Mouse (Mus musculus) intestine, embryonic 16.5 days (tissue): ENCODE results near the gene Zfp937. TPM values are rescaled to one million over a fixed set of nuclear protein-coding genes. Genes with fewer than 3 reads are reported as not detected.
"Not testable (repeated sequence)": the region's sequence is repeated elsewhere in the genome, so short reads cannot be mapped to it uniquely, and the experiment has no call there.

Experiments used
- ATAC-seq: fragments of 200-750 bp; cut with Nextera tagmentation; 2 replicates; pipeline ENCODE4 v1.8.0; 2017; ENCODE audit warnings: moderate TSS enrichment, moderate library complexity
- H3K27ac ChIP-seq: fragments of 300-500 bp; sonication (generic); 2 replicates; pipeline ENCODE4 v1.5.1; 2014; ENCODE audit warnings: mild to moderate bottlenecking, low read length
- H3K27me3 ChIP-seq: fragments of 300-500 bp; sonication (generic); replicated peaks from 2 replicates; pipeline ENCODE4 v1.6.1; 2014; ENCODE audit warnings: low read length, control low read depth, mixed read lengths; ENCODE audit not compliant: control insufficient read depth, insufficient read depth
- H3K36me3 ChIP-seq: fragments of 300-500 bp; sonication (generic); 2 replicates; pipeline ENCODE4 v1.6.1; 2014; ENCODE audit warnings: low read length, control low read depth; ENCODE audit not compliant: control insufficient read depth, insufficient read depth
- H3K4me1 ChIP-seq: fragments of 300-500 bp; sonication (generic); 2 replicates; pipeline ENCODE4 v1.6.1; 2014; ENCODE audit warnings: low read length, control low read depth, mixed read lengths; ENCODE audit not compliant: control insufficient read depth, insufficient read depth
- H3K4me2 ChIP-seq: fragments of 300-500 bp; sonication (generic); 2 replicates; pipeline ENCODE4 v1.6.1; 2014; ENCODE audit warnings: low read depth, low read length, control low read depth
- H3K4me3 ChIP-seq: fragments of 300-500 bp; sonication (generic); 2 replicates; pipeline ENCODE4 v1.5.1; 2014; ENCODE audit warnings: mild to moderate bottlenecking, low read length
- H3K9ac ChIP-seq: fragments of 300-500 bp; sonication (generic); 2 replicates; pipeline ENCODE4 v1.6.1; 2014; ENCODE audit warnings: low read depth, low read length
- H3K9me3 ChIP-seq: fragments of 300-500 bp; sonication (generic); 2 replicates; pipeline ENCODE4 v1.6.1; 2016; ENCODE audit warnings: low read length, control low read depth; ENCODE audit not compliant: control insufficient read depth
- WGBS: fragments of 180-500 bp; shearing (Covaris S2); extraction: QIAGEN DNeasy Blood & Tissue Kit; methylation state at CpG from one replicate; pipeline ENCODE4 v1.1.7; 2014; 5-methylcytosine and 5-hydroxymethylcytosine counted together
- polyA plus RNA-seq: library from polyadenylated mRNA; unstranded; fragments of >200 nt; fragmentation: Nextera tagmentation; extraction: Ambion mirVana; gene quantifications from 2 replicates; pipeline ENCODE4 v1.2.1, GENCODE M21; 2015

Zfp937 gene
- 7.2 and 8.3 TPM in 2 replicates for polyA plus RNA-seq

DNA sequence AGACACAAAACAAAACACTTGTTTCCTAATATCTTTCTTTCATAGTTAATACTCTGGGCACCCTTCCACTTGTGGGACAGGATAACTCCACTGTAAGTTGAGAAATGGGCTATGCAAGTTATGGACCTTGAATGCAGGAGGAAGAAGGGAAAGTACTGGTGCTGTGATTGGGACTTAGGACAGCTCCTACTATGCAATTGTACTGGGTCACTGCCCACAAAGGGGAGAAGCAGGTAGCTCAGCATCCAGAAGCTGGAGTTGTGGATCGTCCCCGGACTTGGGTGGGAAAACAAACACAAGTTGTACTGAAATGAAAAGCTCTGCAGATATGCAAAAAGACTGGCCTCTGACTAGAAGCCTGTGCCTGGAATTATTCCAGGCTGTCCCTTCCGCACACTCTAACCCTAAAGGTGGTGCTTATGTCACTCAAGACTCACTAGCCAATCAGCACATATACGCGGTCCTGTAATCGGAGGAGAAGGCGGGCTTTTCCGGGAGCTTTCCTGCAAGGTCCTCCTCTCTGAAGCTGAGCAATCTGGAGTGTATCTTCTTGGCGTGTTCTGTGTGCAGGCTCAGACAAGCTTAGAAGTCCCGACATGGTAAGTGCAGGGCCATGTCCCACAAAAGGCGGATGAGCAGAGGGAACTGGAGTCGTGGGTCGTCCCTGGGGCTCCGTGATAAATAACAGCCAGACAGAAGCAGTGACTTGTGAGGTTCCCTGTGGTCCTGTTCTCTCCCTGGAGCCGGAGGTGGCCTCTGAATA is at the start of gene Zfp937:
Gene Zfp937, plus strand, starts transcription at position 474 of the 763 bp plus-strand sequence.
- not testable (repeated sequence) for H3K4me1 ChIP-seq, H3K27ac ChIP-seq, H3K36me3 ChIP-seq, H3K9me3 ChIP-seq, H3K27me3 ChIP-seq
- peak within 1 kb of the TSS; percentile 49 for H3K4me2 ChIP-seq
- WGBS = 2% methylated on average over 15 of the region's 15 CpGs
- ATAC-seq = peak; percentile 100
- H3K9ac ChIP-seq = peak within 1 kb of the TSS; percentile 56
- peak within 1 kb of the TSS; percentile 48 for H3K4me3 ChIP-seq

DNA sequence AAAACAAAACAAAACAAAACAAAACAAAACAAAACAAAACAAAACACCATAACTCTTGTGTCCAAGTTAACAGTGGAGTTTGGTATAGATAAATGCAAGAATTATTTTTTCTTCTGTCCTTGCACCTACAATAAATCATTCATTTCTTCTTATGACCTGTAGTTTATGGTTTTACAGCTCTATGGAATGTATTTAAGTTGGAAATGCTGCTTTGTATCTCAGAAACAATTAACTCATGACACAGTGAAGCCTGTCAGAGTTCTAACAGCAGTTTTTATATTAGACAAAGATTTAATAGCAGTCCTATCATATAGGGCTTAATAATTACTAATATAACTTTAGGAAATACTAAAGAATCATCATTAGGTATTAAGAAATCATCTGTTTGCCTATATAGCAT is 44.0 kb upstream of the Zfp937 start:
- Histone ChIP-seq H3K4me3 (no peak overlapping the region), H3K36me3 (no peaks in the 10 kb centered on the region), H3K4me1 (no peaks in the 10 kb centered on the region), H3K4me2 (no peak overlapping the region), H3K9ac (no peak overlapping the region), H3K27ac (no peak overlapping the region), H3K9me3 (no peaks in the 10 kb centered on the region), H3K27me3 (no peaks in the 10 kb centered on the region)
- ATAC-seq = peak; percentile 91

DNA sequence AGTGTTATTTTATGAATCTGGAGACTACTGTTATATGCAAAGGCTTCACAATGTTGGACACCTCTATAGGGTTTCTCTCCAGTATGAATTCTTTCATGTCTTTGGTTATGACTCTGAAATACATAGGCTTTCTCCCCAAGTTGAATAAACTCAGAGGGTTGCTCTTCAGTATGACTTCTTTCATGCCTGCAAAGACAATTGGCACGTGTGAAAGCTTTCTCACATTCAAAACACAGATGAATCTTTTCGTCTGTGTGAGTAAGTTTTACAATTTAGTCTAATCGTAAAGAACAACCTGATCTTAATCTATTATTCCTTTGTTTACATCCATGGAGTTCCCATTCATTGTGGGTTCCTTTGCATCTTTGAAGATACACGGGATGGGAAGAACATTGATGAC is 38.3 kb upstream of the Zfp937 start, which contains the start of gene Gm10770:
Gene Gm10770, minus strand, starts transcription at position 101 of the 400 bp plus-strand sequence.
- H3K4me3 ChIP-seq, H3K27me3 ChIP-seq, ATAC-seq, H3K9me3 ChIP-seq, H3K9ac ChIP-seq, H3K4me2 ChIP-seq, H3K27ac ChIP-seq, H3K4me1 ChIP-seq, H3K36me3 ChIP-seq: not testable (repeated sequence)
- 69% methylated on average over 4 of the region's 4 CpGs for WGBS

DNA sequence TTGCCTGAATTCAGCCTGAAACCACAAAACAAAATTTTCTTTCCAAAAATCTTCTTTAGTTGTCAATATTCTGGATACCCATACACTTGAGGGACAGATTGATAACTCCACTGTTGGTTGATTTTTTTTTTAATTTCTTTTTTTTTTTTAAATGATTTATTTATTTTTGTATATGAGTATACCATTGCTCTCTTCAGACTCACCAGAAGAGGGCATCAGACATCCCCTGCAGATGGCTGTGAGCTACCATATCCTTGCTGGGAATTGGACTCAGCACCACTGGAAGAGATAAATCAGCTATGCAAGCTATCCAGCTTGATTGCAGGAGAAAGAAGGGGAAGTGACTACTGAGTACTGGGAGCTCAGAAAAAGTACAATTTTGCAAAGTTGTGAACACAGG is 36.8 kb upstream of the Zfp937 start:
- not testable (repeated sequence) for H3K27ac ChIP-seq, H3K9ac ChIP-seq, H3K36me3 ChIP-seq, H3K4me3 ChIP-seq, H3K9me3 ChIP-seq, ATAC-seq, H3K4me1 ChIP-seq, H3K4me2 ChIP-seq, H3K27me3 ChIP-seq

DNA sequence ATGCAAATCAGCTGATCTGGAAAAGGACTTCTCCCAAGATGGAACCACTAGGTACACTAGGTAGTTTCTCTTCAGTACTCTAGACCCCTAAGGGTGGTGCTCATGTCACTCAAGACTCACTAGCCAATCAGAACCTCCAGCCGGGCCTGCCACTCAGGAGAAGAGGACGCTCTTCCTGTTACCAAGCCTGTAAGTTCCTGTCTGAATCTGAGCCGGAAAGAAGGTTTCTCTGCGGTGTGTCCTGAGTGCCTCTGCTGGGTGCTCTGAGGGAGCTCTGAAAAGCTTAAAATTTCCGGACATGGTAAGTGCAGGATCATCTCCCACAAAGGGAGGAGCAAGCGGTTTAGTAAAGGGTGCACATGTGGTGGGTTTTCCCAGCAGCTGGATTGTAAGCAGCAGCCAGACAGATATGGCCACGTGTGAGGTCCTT is 36.3 kb upstream of the Zfp937 start, which contains the start of gene Gm14139:
Gene Gm14139, plus strand, starts transcription at position 186 of the 430 bp plus-strand sequence.
- H3K9me3 ChIP-seq, H3K36me3 ChIP-seq, H3K4me3 ChIP-seq, ATAC-seq, H3K27ac ChIP-seq, H3K4me1 ChIP-seq, H3K9ac ChIP-seq, H3K4me2 ChIP-seq, H3K27me3 ChIP-seq: not testable (repeated sequence)
- 81% methylated on average over 7 of the region's 7 CpGs for WGBS

DNA sequence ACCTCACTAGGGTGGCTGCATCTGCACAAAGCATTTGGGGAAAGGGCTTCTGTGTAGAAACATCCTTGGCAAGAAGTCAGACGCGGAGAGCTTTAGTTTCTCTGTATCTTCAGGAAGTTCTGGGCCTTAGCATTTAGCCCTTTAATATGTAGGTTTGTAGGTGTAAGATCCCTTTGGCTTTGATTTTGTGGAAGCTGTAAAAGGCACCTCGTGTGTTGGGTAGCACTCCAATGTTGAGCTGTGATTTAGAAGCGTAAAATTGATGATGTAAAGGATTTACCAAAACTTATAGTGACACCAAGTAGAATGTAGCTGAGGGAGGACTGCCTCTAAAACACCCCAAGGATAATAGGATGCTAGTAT is 471 bp downstream of the Zfp937 start:
- not testable (repeated sequence) for H3K36me3 ChIP-seq, H3K27me3 ChIP-seq, H3K9me3 ChIP-seq, H3K4me1 ChIP-seq, H3K27ac ChIP-seq, ATAC-seq
- Histone ChIP-seq H3K4me3 (peak overlapping the region; percentile 48), H3K4me2 (peak overlapping the region; percentile 47; the same call in 1 of the 2 replicates), H3K9ac (peak overlapping the region; percentile 56)
- WGBS = 1% methylated on average over 3 of the region's 4 CpGs

DNA sequence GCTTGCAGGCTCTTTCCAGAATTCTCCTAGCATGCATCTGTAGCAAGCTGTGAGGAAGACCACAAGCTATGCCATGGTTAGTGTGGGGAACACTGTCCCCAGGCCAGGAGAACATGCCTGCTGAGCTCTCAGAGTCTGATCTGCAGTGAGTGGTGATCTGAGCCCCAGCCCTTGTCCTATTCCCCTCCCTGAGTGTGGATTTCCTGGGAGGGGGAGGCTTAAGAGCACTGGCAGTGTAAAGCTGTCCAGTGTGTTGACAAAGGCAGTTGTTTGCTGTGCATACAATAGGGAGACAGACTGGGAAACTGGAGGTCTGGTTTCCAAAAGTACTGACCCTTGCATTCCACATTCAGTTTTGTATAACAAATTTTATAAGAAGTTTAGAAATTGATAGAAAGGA is 5.4 kb downstream of the Zfp937 start:
- not testable (repeated sequence) for H3K4me2 ChIP-seq, H3K36me3 ChIP-seq, H3K27ac ChIP-seq, H3K9ac ChIP-seq, H3K27me3 ChIP-seq, H3K9me3 ChIP-seq, H3K4me3 ChIP-seq, H3K4me1 ChIP-seq
- peak; percentile 29; the same call in 1 of the 2 replicates for ATAC-seq

DNA sequence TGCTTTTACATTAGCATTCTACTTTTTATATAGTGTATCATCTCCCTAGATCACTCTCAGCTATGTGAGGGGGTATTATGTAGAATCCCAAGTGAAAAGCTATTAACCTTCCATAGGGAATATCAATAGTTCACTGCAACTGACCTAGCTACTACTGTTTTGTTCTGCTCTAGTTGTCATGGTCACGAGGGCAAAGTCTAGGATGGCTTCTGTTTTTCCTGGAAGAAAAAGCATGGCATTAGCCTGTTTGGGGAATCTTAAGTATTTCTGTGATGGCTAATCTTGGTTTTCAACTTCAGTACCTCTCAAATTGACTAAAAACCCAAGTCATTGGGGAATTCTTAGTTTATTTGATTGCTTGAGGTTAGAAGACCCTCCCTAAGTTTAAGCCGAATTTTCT is 25.3 kb downstream of the Zfp937 start:
- ATAC-seq = no peak
- peaks cover 1% of the 10 kb centered on the region; the same call in 1 of the 2 replicates for H3K36me3 ChIP-seq
- peaks cover 2% of the 10 kb centered on the region; the same call in 1 of the 2 replicates for H3K9me3 ChIP-seq
- no peak overlapping the region for H3K4me2 ChIP-seq
- H3K27me3 ChIP-seq = no peaks in the 10 kb centered on the region
- H3K4me1 ChIP-seq = no peaks in the 10 kb centered on the region
- H3K27ac ChIP-seq = no peak overlapping the region
- no peak overlapping the region for H3K4me3 ChIP-seq
- WGBS = 88% methylated on average over 2 of the region's 2 CpGs
- no peak overlapping the region for H3K9ac ChIP-seq

DNA sequence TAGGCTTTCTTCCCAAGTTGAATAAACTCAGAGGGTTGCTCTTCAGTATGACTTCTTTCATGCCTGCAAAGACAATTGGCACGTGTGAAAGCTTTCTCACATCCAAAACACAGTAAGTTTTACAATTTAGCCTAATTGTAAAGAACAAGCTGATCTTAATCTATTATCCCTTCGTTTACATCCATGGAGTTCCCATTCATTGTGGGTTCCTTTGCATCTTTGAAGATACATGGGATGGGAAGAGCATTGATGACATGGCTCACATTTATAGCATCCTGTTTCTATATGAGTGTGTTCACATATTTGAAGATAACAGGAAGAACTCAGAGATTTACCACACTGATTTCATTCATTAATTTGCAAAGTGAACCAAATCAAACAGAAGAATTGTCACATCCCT is 37.6 kb downstream of the Zfp937 start, which contains the start of gene Gm21994:
Gene Gm21994, minus strand, starts transcription at position 101 of the 400 bp plus-strand sequence.
- not testable (repeated sequence) for H3K36me3 ChIP-seq, H3K4me2 ChIP-seq, H3K9me3 ChIP-seq, H3K27ac ChIP-seq, H3K4me3 ChIP-seq, H3K4me1 ChIP-seq, ATAC-seq, H3K9ac ChIP-seq, H3K27me3 ChIP-seq
- 61% methylated on average over 2 of the region's 2 CpGs for WGBS

DNA sequence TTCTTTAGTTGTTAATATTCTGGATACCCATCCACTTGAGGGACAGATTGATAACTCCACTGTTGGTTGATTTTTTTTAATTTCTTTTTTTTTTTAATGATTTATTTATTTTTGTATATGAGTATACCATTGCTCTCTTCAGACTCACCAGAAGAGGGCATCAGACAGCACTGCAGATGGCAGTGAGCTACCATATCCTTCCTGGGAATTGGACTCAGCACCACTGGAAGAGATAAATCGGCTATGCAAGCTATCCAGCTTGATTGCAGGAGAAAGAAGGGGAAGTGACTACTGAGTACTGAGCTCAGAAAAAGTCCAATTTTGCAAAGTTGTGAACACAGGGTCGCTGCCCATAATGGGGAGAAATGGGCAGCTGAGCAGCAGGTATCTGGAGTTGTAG is 39.0 kb downstream of the Zfp937 start:
- not testable (repeated sequence) for H3K4me3 ChIP-seq, H3K27ac ChIP-seq, H3K27me3 ChIP-seq, ATAC-seq, H3K36me3 ChIP-seq, H3K9me3 ChIP-seq, H3K9ac ChIP-seq, H3K4me2 ChIP-seq, H3K4me1 ChIP-seq
- WGBS = 64% methylated on average over 2 of the region's 2 CpGs
